Mouse (Mus musculus): Measurements from ENCODE around the gene Wrap53. TPM values are rescaled to one million over a fixed set of nuclear protein-coding genes. Genes with fewer than 3 reads are reported as not detected.

Wrap53 gene
- 13.9 and 15.4 TPM in 2 replicates for polyA plus RNA-seq (2021; fragmentation: Nextera tagmentation)
- long read RNA-seq, experiment 1, transcript Wrap53-201 (10 exons, 1,891 nt) = major isoform, 25 of 27 reads
- long read RNA-seq, experiment 1, partial matches to known transcripts = 0 of 27 reads
- long read RNA-seq, experiment 1, other reads (novel, unspliced or antisense) = 2 of 27 reads
- long read RNA-seq, experiment 2, transcript Wrap53-201 (10 exons, 1,891 nt) = major isoform, 77 of 89 reads
- long read RNA-seq, experiment 2, partial matches to known transcripts = 1 of 89 reads
- long read RNA-seq, experiment 2, other reads (novel, unspliced or antisense) = 11 of 89 reads

GRCm38 (mm10) chr11:69580091-69580514 lies at the start of gene Wrap53, which contains the start of gene Trp53:
Gene Wrap53, minus strand, starts transcription at chr11:69580255.
Gene Trp53, plus strand, starts transcription at chr11:69580359.

GRCm38 (mm10) chr11:69621571-69622268 lies 41.7 kb upstream of the Wrap53 start, which contains the start of gene Sat2:
Gene Sat2, plus strand, starts transcription at chr11:69622024.

GRCm38 (mm10) chr11:69617805-69618204 lies 37.8 kb upstream of the Wrap53 start, which contains the start of gene Shbg:
Gene Shbg, minus strand, starts transcription at chr11:69617905.

DNA sequence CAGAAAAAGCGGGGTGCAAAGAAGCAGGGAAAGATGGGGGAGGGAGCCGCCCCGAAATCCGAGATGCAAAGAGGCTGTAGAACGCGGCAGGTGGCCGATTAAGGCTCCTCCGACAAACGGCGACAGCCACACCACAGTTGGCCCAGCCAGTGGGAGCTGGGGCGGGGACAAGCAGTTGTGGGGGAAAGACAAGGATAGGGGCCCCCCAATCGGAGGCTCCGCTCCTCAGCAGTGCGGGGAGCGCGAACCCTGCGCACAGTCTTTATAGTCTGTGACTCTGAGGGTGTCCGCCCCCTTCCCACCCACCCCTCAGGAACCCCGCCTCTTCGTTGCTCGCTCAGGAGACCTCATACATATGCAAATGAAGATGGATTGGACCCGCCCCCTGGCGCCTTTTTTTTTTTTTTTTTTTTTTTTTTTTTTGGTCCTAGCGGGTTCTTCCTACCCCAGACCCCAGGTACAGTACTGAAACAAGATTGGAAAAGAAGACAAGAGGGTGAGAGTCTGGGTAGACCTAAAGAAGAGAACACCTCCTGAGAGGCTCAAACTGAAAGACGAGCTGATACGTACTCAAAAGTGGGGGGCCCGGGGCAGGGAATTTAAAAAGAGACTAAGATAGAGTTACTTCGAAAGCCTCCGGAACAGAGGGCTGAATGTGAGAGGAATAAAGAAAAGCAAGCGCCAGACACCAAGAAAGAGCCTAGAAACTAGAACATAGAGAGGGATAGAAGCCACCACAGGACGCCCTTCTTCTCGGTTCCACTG lies 25.9 kb upstream of the Wrap53 start, which contains the start of gene Atp1b2:
Atp1b2 (minus strand) TSS at position 217 of the 765 bp plus-strand sequence.

GRCm38 (mm10) chr11:69559851-69560765 lies 19.9 kb downstream of the Wrap53 start, which contains the start of gene Efnb3:
Gene Efnb3, minus strand, starts transcription at chr11:69560205.

DNA sequence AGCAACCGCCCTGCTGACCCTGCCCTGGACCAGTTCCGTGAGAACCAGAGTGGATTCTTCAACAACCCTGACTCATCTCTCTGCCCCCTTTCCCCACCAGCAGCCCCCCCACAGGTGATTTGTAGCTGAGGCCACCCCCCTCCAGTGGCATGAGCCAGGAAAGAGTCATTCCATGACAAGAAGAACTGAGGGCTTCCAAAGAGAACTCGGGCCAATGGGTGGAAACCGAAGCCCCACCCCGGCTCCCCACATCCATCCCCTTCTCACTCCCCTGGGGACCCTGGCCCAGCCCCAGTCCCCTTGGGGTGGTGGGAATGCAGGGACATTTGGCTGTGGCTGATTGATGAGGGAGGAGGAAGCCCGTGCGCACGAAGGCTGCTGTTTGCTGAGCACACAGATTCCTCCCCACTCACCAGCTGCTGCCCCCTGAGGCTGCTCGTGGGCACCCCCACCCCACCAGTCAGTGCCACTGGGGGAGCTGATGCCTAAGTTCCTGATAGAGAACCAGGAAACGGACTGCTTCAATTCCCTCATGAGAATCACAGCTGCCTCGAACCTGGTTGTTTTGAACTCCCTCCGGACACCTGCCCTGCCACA lies 30.9 kb downstream of the Wrap53 start, which contains the start of gene Dnah2:
Dnah2 (minus strand) TSS at position 51 of the 597 bp plus-strand sequence.

Other genes with a start within 250 kb of the Wrap53 start
- 256 and 260 TPM in 2 replicates for gene Rnf227, start 239.8 kb downstream of the Wrap53 start, polyA plus RNA-seq (2021; fragmentation: Nextera tagmentation)
- 49.8 and 51.0 TPM in 2 replicates for gene Chd3, start 210.8 kb downstream of the Wrap53 start, polyA plus RNA-seq (2021; fragmentation: Nextera tagmentation)
- 601 and 628 TPM in 2 replicates for gene Naa38, start 184.8 kb downstream of the Wrap53 start, polyA plus RNA-seq (2021; fragmentation: Nextera tagmentation)
- gene Cyb5d1, start 184.6 kb downstream of the Wrap53 start, polyA plus RNA-seq (2021; fragmentation: Nextera tagmentation) = 12.0 and 15.0 TPM in 2 replicates
- 1.9 and 2.4 TPM in 2 replicates for gene Tmem88, start 182.0 kb downstream of the Wrap53 start, polyA plus RNA-seq (2021; fragmentation: Nextera tagmentation)
- 8.1 and 9.3 TPM in 2 replicates for gene Kdm6b, start 166.6 kb downstream of the Wrap53 start, polyA plus RNA-seq (2021; fragmentation: Nextera tagmentation)
- gene Dnah2, start 31.1 kb downstream of the Wrap53 start, polyA plus RNA-seq (2021; fragmentation: Nextera tagmentation) = 0.36 and 0.80 TPM in 2 replicates
- gene Efnb3, start 20.1 kb downstream of the Wrap53 start, polyA plus RNA-seq (2021; fragmentation: Nextera tagmentation) = 21.6 and 21.9 TPM in 2 replicates
- gene Trp53, start 104 bp upstream of the Wrap53 start, polyA plus RNA-seq (2021; fragmentation: Nextera tagmentation) = 25.8 and 29.0 TPM in 2 replicates
- gene Atp1b2, start 25.7 kb upstream of the Wrap53 start, polyA plus RNA-seq (2021; fragmentation: Nextera tagmentation) = 218 and 255 TPM in 2 replicates
- gene Shbg, start 37.6 kb upstream of the Wrap53 start, polyA plus RNA-seq (2021; fragmentation: Nextera tagmentation) = not detected in 2 replicates
- gene Sat2, start 41.8 kb upstream of the Wrap53 start, polyA plus RNA-seq (2021; fragmentation: Nextera tagmentation) = 18.2 and 18.3 TPM in 2 replicates
- 6.9 and 7.9 TPM in 2 replicates for gene Fxr2, start 52.7 kb upstream of the Wrap53 start, polyA plus RNA-seq (2021; fragmentation: Nextera tagmentation)
- 0.16 TPM in 1 of 2 replicates, not detected in the other for gene Sox15, start 75.1 kb upstream of the Wrap53 start, polyA plus RNA-seq (2021; fragmentation: Nextera tagmentation)
- gene Mpdu1, start 82.4 kb upstream of the Wrap53 start, polyA plus RNA-seq (2021; fragmentation: Nextera tagmentation) = 94.9 and 96.8 TPM in 2 replicates
- gene Cd68, start 85.9 kb upstream of the Wrap53 start, polyA plus RNA-seq (2021; fragmentation: Nextera tagmentation) = 18.4 and 22.2 TPM in 2 replicates
- 177 and 178 TPM in 2 replicates for gene Eif4a1, start 92.2 kb upstream of the Wrap53 start, polyA plus RNA-seq (2021; fragmentation: Nextera tagmentation)
- gene Senp3, start 101.8 kb upstream of the Wrap53 start, polyA plus RNA-seq (2021; fragmentation: Nextera tagmentation) = 14.3 and 15.8 TPM in 2 replicates
- 3.6 and 4.5 TPM in 2 replicates for gene Tnfsf13, start 105.5 kb upstream of the Wrap53 start, polyA plus RNA-seq (2021; fragmentation: Nextera tagmentation)
- gene Tnfsf12, start 115.6 kb upstream of the Wrap53 start, polyA plus RNA-seq (2021; fragmentation: Nextera tagmentation) = 2.8 and 3.4 TPM in 2 replicates
- gene Tnfsfm13, start 115.8 kb upstream of the Wrap53 start, polyA plus RNA-seq (2021; fragmentation: Nextera tagmentation) = 1.9 and 2.8 TPM in 2 replicates
- gene Polr2a, start 178.4 kb upstream of the Wrap53 start, polyA plus RNA-seq (2021; fragmentation: Nextera tagmentation) = 6.6 and 7.7 TPM in 2 replicates
- 0.19 TPM in 1 of 2 replicates, not detected in the other for gene Slc35g3, start 181.7 kb upstream of the Wrap53 start, polyA plus RNA-seq (2021; fragmentation: Nextera tagmentation)
- 4.4 and 5.5 TPM in 2 replicates for gene Zbtb4, start 185.7 kb upstream of the Wrap53 start, polyA plus RNA-seq (2021; fragmentation: Nextera tagmentation)
- 0.25 and 0.46 TPM in 2 replicates for gene Chrnb1, start 215.7 kb upstream of the Wrap53 start, polyA plus RNA-seq (2021; fragmentation: Nextera tagmentation)
- 3.7 and 3.9 TPM in 2 replicates for gene Fgf11, start 221.6 kb upstream of the Wrap53 start, polyA plus RNA-seq (2021; fragmentation: Nextera tagmentation)
- 0.40 and 1.9 TPM in 2 replicates for gene Tmem102, start 225.4 kb upstream of the Wrap53 start, polyA plus RNA-seq (2021; fragmentation: Nextera tagmentation)
- not detected in 2 replicates for gene Gm39566, start 235.0 kb upstream of the Wrap53 start, polyA plus RNA-seq (2021; fragmentation: Nextera tagmentation)
- not detected in 2 replicates for gene Spem2, start 238.2 kb upstream of the Wrap53 start, polyA plus RNA-seq (2021; fragmentation: Nextera tagmentation)
- not detected in 2 replicates for gene Spem1, start 241.9 kb upstream of the Wrap53 start, polyA plus RNA-seq (2021; fragmentation: Nextera tagmentation)

All from layer of hippocampus, adult 6 months (tissue).